Mouse (Mus musculus) bone marrow macrophage, adult 2 months (primary cell): ENCODE results near the gene Gm21119. TPM values are rescaled to one million over a fixed set of nuclear protein-coding genes. Genes with fewer than 3 reads are reported as not detected.
"Not testable (repeated sequence)": the region's sequence is repeated elsewhere in the genome, so short reads cannot be mapped to it uniquely, and the experiment has no call there.

Source experiments
- H3K27ac ChIP-seq: 2 replicates; pipeline ENCODE4 v1.5.1; 2012; ENCODE audit warnings: low read depth, low read length; ENCODE audit not compliant: insufficient read depth
- H3K4me1 ChIP-seq: 2 replicates; pipeline ENCODE4 v1.6.1; 2012; ENCODE audit warnings: low read length; ENCODE audit not compliant: control insufficient read depth, insufficient read depth
- H3K4me3 ChIP-seq: 2 replicates; pipeline ENCODE4 v1.5.1; 2012; ENCODE audit warnings: mild to moderate bottlenecking, low read length, moderate library complexity; ENCODE audit not compliant: insufficient read depth
- polyA plus RNA-seq: library from polyadenylated mRNA; stranded (reverse); fragments of >200 nt; gene quantifications from 2 replicates; pipeline ENCODE4 v1.2.4, GENCODE M21; 2012; ENCODE audit not compliant: missing spikeins, insufficient read depth, insufficient read length

The Gm21119 gene
- not detected in 2 replicates for polyA plus RNA-seq

GRCm38 (mm10) chr8:20614619-20615018 lies at the start of gene Gm21119:
Gm21119 (plus strand) TSS chr8:20614919.
- not testable (repeated sequence) for H3K4me3 ChIP-seq, H3K4me1 ChIP-seq, H3K27ac ChIP-seq

GRCm38 (mm10) chr8:20566753-20567152 lies 48.0 kb upstream of the Gm21119 start:
- H3K4me3 ChIP-seq, H3K27ac ChIP-seq, H3K4me1 ChIP-seq: not testable (repeated sequence)

- H3K4me3 ChIP-seq, H3K27ac ChIP-seq, H3K4me1 ChIP-seq: not testable (repeated sequence)
Observed at GRCm38 (mm10) chr8:20581081-20581480, 33.6 kb upstream of the Gm21119 start.

- not testable (repeated sequence) for H3K27ac ChIP-seq, H3K4me1 ChIP-seq, H3K4me3 ChIP-seq
Observed at GRCm38 (mm10) chr8:20582772-20583171, 31.9 kb upstream of the Gm21119 start.

- not testable (repeated sequence) for H3K27ac ChIP-seq, H3K4me1 ChIP-seq, H3K4me3 ChIP-seq
Observed at GRCm38 (mm10) chr8:20588268-20589177, 26.2 kb upstream of the Gm21119 start.

- H3K27ac ChIP-seq, H3K4me3 ChIP-seq, H3K4me1 ChIP-seq: not testable (repeated sequence)
Observed at GRCm38 (mm10) chr8:20589178-20589539, 25.6 kb upstream of the Gm21119 start.

- not testable (repeated sequence) for H3K4me3 ChIP-seq, H3K27ac ChIP-seq, H3K4me1 ChIP-seq
Observed at GRCm38 (mm10) chr8:20590117-20590997, 24.4 kb upstream of the Gm21119 start.

GRCm38 (mm10) chr8:20591002-20591401 lies 23.7 kb upstream of the Gm21119 start:
- H3K4me1 ChIP-seq, H3K4me3 ChIP-seq, H3K27ac ChIP-seq: not testable (repeated sequence)

GRCm38 (mm10) chr8:20592732-20593272 lies 21.9 kb upstream of the Gm21119 start:
- not testable (repeated sequence) for H3K4me1 ChIP-seq, H3K4me3 ChIP-seq, H3K27ac ChIP-seq

- H3K27ac ChIP-seq, H3K4me3 ChIP-seq, H3K4me1 ChIP-seq: not testable (repeated sequence)
Observed at GRCm38 (mm10) chr8:20593841-20594240, 20.9 kb upstream of the Gm21119 start.

- H3K4me3 ChIP-seq, H3K4me1 ChIP-seq, H3K27ac ChIP-seq: not testable (repeated sequence)
Observed at GRCm38 (mm10) chr8:20596081-20596841, 18.5 kb upstream of the Gm21119 start.

GRCm38 (mm10) chr8:20596842-20597708 lies 17.6 kb upstream of the Gm21119 start:
- not testable (repeated sequence) for H3K4me1 ChIP-seq, H3K27ac ChIP-seq, H3K4me3 ChIP-seq

- not testable (repeated sequence) for H3K4me3 ChIP-seq, H3K27ac ChIP-seq, H3K4me1 ChIP-seq
Observed at GRCm38 (mm10) chr8:20598300-20599170, 16.2 kb upstream of the Gm21119 start.
